Mouse (Mus musculus) heart, adult 2 months (tissue): ENCODE measurements at regions not wholly inside any gene's neighbourhood (a gene's known extent, or its start where the extent isn't known, plus 50 kb on each side); places are given as distances from the start of the nearest gene placed in this dataset.

ENCODE experiments used
- CTCF ChIP-seq: fragments of 200-600 bp; IDR thresholded peaks from 2 replicates; pipeline ENCODE4 v1.8.1; 2022; ENCODE audit warnings: antibody characterized with exemption, mild to moderate bottlenecking, moderate library complexity
- EP300 ChIP-seq: fragments of 200-500 bp; IDR thresholded peaks from 2 replicates; pipeline ENCODE4 v1.6.1; 2011; ENCODE audit warnings: low read depth, low read length, control low read depth; ENCODE audit not compliant: insufficient read depth
- POLR2A ChIP-seq: fragments of 200-500 bp; IDR thresholded peaks from 2 replicates; pipeline ENCODE4 v1.6.1; 2011; ENCODE audit warnings: mild to moderate bottlenecking, low read depth, low read length, control low read depth; ENCODE audit not compliant: insufficient read depth

DNA sequence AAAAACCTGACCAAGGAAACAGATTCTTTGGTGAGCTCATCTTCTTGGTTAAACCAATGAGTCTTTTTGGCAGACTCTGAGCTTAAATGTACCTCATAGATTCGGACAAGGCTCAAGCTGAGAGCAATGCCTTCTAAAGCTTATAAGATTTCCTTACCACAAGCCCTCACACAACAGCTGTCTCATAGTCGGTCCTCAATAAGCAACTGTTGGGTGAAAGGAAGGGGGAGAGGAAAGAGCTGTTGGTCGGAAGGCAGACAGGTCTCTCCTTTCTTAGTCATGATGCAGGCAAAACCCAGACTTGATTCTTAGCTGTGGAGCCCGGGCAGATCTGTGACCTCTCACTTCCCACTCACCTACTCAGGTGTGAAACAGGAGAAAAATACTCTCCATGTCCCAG lies 50.8 kb upstream of the 1700016C15Rik start:
- TF ChIP-seq EP300 (no peak), POLR2A (no peak), CTCF (no peak)
